Mouse (Mus musculus) inflammation-experienced regulatory T-cells, adult 16 weeks (primary cell): ENCODE data around the gene Col17a1. TPM values are rescaled to one million over a fixed set of nuclear protein-coding genes. Genes with fewer than 3 reads are reported as not detected.

ENCODE experiments used
- polyA plus RNA-seq: library from polyadenylated mRNA; unstranded; fragments of 100-300 nt; shearing (Covaris generic); gene quantifications from one replicate; pipeline ENCODE4 v1.2.1, GENCODE M21; 2017

Col17a1 gene
- not detected for polyA plus RNA-seq

GRCm38 (mm10) chr19:47691994-47692393 lies at the start of gene Col17a1:
Gene Col17a1 (minus strand): TSS chr19:47692094.

DNA sequence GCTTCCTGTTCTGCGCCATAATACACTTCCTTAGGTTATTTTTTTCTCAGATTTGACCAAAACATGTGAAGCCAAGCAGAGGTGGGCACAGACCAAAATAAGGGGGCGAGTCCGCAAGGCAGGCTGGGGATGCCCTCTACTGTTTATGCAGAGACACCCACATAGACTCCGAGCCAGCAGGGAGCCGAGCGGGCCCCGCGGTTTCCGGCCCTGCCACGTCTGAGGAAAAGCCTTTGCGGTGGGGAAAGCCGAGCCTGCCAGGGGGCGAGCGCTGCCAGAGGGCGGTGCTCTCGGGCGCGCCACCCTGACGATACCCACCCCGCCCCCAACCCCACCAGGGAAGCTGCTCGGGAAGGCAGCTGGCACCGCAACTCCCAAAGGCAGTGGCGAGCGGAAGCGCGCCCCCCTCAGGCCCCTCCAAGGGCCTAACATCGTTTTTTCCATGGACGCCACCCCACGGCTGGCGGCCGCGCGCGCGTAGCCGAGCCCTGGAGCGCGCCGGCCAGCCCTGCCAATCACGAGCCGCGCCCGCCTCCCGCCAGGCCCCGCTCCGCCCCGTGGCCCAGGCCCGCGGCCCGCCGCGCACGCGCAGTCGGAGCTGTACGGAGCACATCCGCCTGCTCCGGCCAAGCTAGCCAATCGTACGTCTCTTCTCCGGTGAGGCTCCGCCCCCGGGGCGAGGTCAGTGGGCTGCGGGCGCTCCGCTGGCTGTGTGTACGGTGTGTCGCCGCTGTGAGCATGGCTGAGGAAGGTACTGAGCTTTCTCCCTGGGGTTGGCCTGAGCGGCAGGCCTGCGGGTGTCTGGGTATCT lies 39.4 kb upstream of the Col17a1 start, which contains the start of gene Sfr1:
Gene Sfr1, plus strand, starts transcription at position 612 of the 811 bp plus-strand sequence.

Other genes starting within 250 kb of the Col17a1 start
- 0.65 TPM for gene Sh3pxd2a, start 227.7 kb downstream of the Col17a1 start, polyA plus RNA-seq
- 37.0 TPM for gene Stn1, start 154.6 kb downstream of the Col17a1 start, polyA plus RNA-seq
- 11.9 TPM for gene Slk, start 112.4 kb downstream of the Col17a1 start, polyA plus RNA-seq
- 184 TPM for gene Sfr1, start 39.6 kb upstream of the Col17a1 start, polyA plus RNA-seq
- 73.1 TPM for gene Gsto1, start 162.9 kb upstream of the Col17a1 start, polyA plus RNA-seq
- gene Gsto2, start 173.4 kb upstream of the Col17a1 start, polyA plus RNA-seq, result not detected
- gene Cfap43, start 227.2 kb upstream of the Col17a1 start, polyA plus RNA-seq, result 0.34 TPM
- gene Itprip, start 227.2 kb upstream of the Col17a1 start, polyA plus RNA-seq, result 57.3 TPM
- not detected for gene Cfap58, start 245.6 kb upstream of the Col17a1 start, polyA plus RNA-seq